Mouse (Mus musculus) megakaryocyte, adult 5-6 weeks (primary cell): ENCODE data around the gene Matk. TPM values are rescaled to one million over a fixed set of nuclear protein-coding genes. Genes with fewer than 3 reads are reported as not detected.

Experiments
- ATAC-seq: 2 replicates; pipeline ENCODE4 v1.8.0; 2016; ENCODE audit warnings: mild to moderate bottlenecking, inconsistent platforms; ENCODE audit not compliant: poor library complexity, severe bottlenecking
- total RNA-seq, 2 experiments: library from RNA; stranded (forward) in 1 of 2; stranded (reverse) in 1 of 2; fragments of 153-499, 151-499 nt in 1 of 2; fragments of 221-1000, 200-1000 nt in 1 of 2; gene quantifications; 2 replicates each; pipeline versions ENCODE4 v1.2.3 to v1.2.4; 2015 to 2017

Gene Matk
- total RNA-seq, 2 experiments from 2014 or later = 5.9 to 8.1 TPM

GRCm38 (mm10) chr10:81240876-81241275 is 11.9 kb upstream of the Matk start:
- ATAC-seq = no peak; the same call in 1 of the 2 replicates

GRCm38 (mm10) chr10:81242021-81242420 is 10.7 kb upstream of the Matk start:
- no peak for ATAC-seq

- no peak for ATAC-seq
Measured at GRCm38 (mm10) chr10:81244146-81244545, 8.6 kb upstream of the Matk start.

DNA sequence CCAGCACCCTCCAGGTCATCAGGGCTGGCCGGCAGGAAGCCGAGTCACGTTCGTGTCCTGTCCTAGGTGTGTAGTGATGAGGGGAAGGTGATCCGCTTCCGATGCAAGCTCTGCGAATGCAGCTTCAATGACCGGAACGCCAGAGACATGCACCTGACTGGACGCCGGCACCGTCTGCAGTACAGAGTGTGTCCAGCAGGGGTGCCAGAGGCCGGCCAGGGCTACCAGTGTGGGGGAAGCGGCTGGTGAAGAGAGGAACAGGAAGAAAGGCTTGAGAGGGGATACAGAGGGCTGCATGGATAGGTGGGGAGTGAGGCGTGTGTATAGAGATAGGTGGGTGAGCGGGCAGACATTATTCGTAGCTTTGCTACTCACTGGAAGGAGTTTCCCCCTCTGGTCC is 8.1 kb upstream of the Matk start:
- ATAC-seq = peak; percentile 98

DNA sequence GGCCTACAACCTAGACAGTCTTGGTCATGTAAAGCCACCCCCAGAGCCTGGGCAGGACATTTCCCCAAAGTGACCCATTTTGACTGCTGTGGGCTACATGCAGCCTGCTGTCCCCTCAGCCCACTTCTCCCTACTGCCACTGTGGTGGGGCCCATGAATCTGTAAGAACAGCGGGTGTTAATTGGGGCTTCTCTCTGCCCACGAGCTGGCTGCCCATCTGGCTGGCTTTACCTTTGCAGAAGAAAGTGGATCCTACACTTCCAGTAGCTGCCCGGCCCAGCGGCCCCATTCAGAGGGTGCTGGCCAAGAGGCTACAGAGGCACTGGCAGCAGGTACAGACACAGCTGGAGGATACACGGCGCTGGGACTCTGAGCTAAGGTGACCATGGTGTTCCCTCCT is 7.6 kb upstream of the Matk start:
- ATAC-seq = no peak

- no peak for ATAC-seq
Measured at GRCm38 (mm10) chr10:81247804-81248203, 4.9 kb upstream of the Matk start.

GRCm38 (mm10) chr10:81249442-81249841 is 3.3 kb upstream of the Matk start:
- no peak for ATAC-seq

DNA sequence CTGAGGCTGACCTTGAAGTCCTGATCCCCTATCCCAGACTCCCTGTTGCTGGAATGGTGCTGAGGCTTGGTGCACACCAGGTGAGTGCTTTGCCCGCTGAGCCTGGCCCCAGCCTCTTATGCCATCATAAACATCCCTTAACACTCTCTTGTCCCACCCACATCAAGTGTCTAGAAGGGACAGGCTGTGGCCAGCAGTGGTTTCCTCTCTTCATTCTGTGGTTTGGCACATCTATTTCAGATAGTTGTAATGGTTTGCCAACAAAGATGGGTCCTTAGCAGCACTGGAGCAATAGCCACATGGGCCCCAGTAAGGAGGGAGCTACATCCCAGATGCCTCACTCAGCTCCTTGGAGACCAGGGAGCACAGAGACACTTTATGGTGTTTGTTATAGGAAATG is 2.2 kb downstream of the Matk start:
- peak; percentile 33; the same call in 1 of the 2 replicates for ATAC-seq

GRCm38 (mm10) chr10:81257158-81258039 is 4.7 kb downstream of the Matk start:
- peak; percentile 53 for ATAC-seq

DNA sequence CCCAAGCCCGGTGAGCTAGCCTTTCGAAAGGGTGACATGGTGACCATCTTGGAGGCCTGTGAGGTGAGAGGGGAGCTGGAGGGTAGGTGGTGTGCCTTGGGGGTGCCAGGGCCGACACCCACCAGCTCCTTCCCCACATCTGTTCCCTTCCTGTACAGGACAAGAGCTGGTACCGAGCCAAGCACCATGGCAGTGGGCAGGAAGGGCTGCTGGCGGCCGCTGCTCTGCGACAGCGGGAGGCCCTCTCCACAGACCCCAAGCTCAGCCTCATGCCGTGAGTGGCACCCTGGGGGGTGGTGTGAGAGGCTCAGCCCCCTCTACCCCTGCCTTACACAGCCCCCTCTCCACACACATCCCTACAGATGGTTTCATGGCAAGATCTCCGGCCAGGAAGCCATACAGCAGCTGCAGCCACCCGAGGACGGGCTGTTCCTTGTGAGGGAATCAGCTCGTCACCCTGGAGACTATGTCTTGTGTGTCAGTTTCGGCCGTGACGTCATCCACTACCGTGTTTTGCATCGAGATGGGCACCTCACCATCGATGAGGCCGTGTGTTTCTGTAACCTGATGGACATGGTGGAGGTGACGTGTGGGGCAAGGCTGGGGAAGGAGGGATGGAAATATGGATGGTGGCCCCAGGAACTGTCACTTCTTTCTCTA is 6.6 kb downstream of the Matk start:
- no peak for ATAC-seq

DNA sequence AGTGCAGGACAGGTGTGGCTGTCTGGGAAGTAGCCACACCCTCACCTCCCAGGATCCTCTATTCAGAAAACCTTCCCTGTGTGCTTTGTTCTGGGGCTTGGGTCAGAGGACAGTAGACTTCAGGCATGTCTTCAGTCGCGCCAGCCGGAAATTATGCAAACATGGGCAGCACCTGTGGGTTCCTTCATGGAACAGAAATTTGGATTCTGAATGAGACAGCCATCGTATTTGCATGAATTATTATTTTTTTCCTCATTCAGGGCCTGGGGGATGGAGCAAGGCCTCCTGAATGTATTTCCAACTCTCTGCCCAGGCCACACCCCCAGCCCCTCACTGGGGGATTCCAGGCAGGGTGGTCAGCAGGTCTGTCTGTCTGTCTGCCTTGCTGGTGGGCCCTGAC is 8.3 kb downstream of the Matk start:
- ATAC-seq = no peak

DNA sequence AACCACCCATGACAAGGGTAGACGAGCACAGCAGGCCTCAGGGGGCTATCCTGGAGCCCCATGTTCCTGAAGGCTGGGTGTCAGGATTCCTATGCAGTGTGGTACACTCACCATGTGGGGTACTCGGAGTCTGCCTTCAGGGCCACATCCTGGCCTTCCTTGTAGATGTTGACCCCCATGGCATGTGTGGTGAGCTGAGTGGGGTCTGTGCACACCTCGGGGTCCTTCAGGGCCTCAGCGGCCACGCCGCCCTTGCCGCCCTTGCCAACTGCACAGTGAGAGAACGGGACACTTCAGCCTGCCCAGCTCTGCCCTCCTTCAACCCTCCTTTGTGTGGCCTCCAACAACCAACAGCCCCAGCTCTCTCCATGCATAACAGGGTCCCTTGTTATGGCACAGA is 12.8 kb downstream of the Matk start:
- ATAC-seq = no peak

- ATAC-seq = peak; percentile 89
Measured at GRCm38 (mm10) chr10:81266211-81267105, 13.7 kb downstream of the Matk start, which contains the start of the genes Mrpl54 and Apba3. Gene Mrpl54, minus strand, starts transcription at chr10:81266934. Gene Apba3, plus strand, starts transcription at chr10:81266960.

DNA sequence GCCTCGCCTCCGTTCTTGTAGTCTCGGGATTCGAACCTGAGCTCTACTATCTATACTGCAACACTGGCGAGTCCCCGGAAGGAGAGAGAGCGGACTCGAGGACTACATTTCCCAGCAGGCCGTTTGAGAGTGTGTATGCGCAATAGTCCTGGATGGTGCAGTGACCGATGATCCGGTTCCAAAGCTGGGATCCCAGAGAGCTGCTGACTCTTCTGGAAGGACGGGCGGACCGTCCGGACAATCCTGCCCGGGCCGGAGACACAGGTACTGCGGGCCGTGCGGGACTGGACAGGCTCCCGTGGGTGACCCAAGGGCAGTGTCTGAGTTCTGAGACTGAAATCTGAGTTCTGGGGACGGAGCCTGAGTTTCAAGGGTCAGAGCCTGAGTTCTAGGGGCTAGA is 15.3 kb downstream of the Matk start:
- peak; percentile 72 for ATAC-seq

- no peak for ATAC-seq
Measured at GRCm38 (mm10) chr10:81268643-81269412, 16.1 kb downstream of the Matk start.

DNA sequence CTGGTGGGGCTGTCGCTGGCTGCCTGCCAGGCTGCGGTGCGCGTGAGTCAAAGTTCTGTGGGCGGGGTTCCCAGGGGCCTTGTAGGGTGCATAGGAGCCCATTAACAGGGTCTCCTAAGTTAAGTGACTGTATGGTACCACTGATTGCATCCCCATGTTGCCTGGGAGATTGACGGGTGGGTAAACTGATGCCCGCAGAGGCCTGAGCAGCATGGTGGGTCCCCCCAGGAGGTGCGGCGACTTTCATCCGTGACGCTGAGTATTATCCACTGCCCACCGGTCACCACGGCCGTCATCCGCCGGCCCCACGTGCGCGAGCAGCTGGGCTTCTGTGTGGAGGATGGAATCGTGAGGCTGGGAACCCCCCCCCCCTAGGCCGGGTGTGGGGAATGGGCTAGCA is 19.6 kb downstream of the Matk start:
- no peak for ATAC-seq

- ATAC-seq = no peak
Measured at GRCm38 (mm10) chr10:81273842-81274241, 21.1 kb downstream of the Matk start.

DNA sequence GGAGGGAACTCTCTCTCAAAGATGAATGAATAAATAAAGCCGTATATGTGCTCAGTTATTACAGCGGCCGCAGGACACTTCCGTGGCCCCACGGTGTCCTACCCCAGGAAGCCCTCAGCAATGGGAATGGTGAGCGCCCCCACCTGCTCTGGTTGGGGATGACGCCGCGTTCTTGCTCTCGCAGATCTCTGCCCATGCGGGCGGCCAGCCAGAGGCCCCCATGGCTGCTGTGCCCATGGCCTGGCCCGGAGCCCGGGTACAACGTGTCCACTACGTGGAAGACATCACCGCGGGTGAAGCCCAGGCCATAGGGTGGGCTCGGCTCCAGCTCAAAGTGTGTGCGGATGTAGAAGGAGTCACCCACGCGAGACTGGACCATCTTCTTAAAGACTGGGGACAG is 24.9 kb downstream of the Matk start:
- no peak for ATAC-seq

- no peak for ATAC-seq
Measured at GRCm38 (mm10) chr10:81279496-81279895, 26.8 kb downstream of the Matk start.

DNA sequence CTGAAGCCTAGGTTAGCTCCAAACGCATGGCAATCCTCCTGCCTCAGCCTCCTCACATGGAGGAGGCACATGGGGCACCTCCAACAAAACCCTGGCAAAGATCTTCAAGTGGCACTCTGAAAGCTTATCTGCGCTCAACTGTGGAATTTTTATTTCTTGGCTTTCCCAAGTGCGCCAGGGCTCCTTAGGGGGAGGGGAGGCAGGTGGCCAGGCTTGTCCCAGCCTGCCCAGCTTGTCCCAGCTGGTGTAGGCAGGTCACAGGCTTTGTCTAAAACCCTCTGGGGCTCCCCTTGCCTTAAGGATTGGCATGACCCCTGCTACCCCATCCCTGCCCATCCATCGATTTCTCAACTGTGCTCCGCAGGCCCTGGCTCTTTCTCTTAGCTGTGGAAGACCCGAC is 31.5 kb downstream of the Matk start:
- no peak for ATAC-seq
